Mouse (Mus musculus) midbrain, embryonic 11.5 days (tissue): ENCODE data around the gene Tmem52b. TPM values are rescaled to one million over a fixed set of nuclear protein-coding genes. Genes with fewer than 3 reads are reported as not detected.
A peak's percentile ranks its signal among the peaks of the same experiment; 100 is the strongest.

Source experiments
- ATAC-seq: fragments of 200-750 bp; cut with Nextera tagmentation; 2 replicates; pipeline ENCODE4 v1.8.0; 2017; ENCODE audit warnings: moderate TSS enrichment, moderate library complexity; ENCODE audit not compliant: low FRiP score
- DNase-seq: peaks from one replicate; pipeline ENCODE4 v3.0.0; 2015; ENCODE audit warnings: low spot score; ENCODE audit errors: missing footprints
- H3K27ac ChIP-seq: fragments of 300-500 bp; sonication (generic); 2 replicates; pipeline ENCODE4 v1.5.1; 2014; ENCODE audit warnings: low read depth, low read length
- H3K27me3 ChIP-seq: fragments of 300-500 bp; sonication (generic); 2 replicates; pipeline ENCODE4 v1.6.1; 2014; ENCODE audit warnings: mild to moderate bottlenecking, low read length, moderate library complexity, mixed read lengths; ENCODE audit not compliant: control insufficient read depth, insufficient read depth
- H3K36me3 ChIP-seq: fragments of 300-500 bp; sonication (generic); 2 replicates; pipeline ENCODE4 v1.6.1; 2014; ENCODE audit warnings: mild to moderate bottlenecking, low read length, moderate library complexity, mixed read lengths; ENCODE audit not compliant: control insufficient read depth, insufficient read depth
- H3K4me1 ChIP-seq: fragments of 300-500 bp; sonication (generic); 2 replicates; pipeline ENCODE4 v1.6.1; 2014; ENCODE audit warnings: low read length; ENCODE audit not compliant: control insufficient read depth, insufficient read depth
- H3K4me2 ChIP-seq: fragments of 300-500 bp; sonication (generic); 2 replicates; pipeline ENCODE4 v1.6.1; 2014; ENCODE audit warnings: mild to moderate bottlenecking, moderate library complexity
- H3K4me3 ChIP-seq: fragments of 300-500 bp; sonication (generic); 2 replicates; pipeline ENCODE4 v1.5.1; 2014; ENCODE audit warnings: low read depth, low read length
- H3K9ac ChIP-seq: fragments of 300-500 bp; sonication (generic); 2 replicates; pipeline ENCODE4 v1.6.1; 2014; ENCODE audit warnings: low read length
- H3K9me3 ChIP-seq: fragments of 300-500 bp; sonication (generic); 2 replicates; pipeline ENCODE4 v1.6.1; 2016; ENCODE audit warnings: low read length; ENCODE audit not compliant: control insufficient read depth
- WGBS: fragments of 180-500 bp; shearing (Covaris S2); extraction: QIAGEN DNeasy Blood & Tissue Kit; methylation state at CpG from one replicate; pipeline ENCODE4 v1.1.7; 2014; 5-methylcytosine and 5-hydroxymethylcytosine counted together
- polyA plus RNA-seq: library from polyadenylated mRNA; unstranded; fragments of >200 nt; fragmentation: Nextera tagmentation; extraction: Ambion mirVana; gene quantifications from 2 replicates; pipeline ENCODE4 v1.2.1, GENCODE M21; 2014

Tmem52b gene
- polyA plus RNA-seq, 1 experiment from 2014 or later: not detected

GRCm38 (mm10) chr6:129526069-129526468 is 13.7 kb downstream of the Tmem52b start:
- H3K4me3 ChIP-seq: no peak overlapping the region
- no peak overlapping the region for H3K4me2 ChIP-seq
- DNase-seq: no peak
- H3K4me1 ChIP-seq: no peaks in the 10 kb centered on the region
- no peak for ATAC-seq
- H3K36me3 ChIP-seq: no peaks in the 10 kb centered on the region
- no peak overlapping the region for H3K27ac ChIP-seq
- H3K27me3 ChIP-seq: no peaks in the 10 kb centered on the region
- H3K9ac ChIP-seq: no peak overlapping the region
- H3K9me3 ChIP-seq: no peaks in the 10 kb centered on the region

GRCm38 (mm10) chr6:129527416-129527815 is 15.1 kb downstream of the Tmem52b start:
- Histone ChIP-seq H3K4me2 (no peak overlapping the region), H3K9me3 (no peaks in the 10 kb centered on the region), H3K4me1 (no peaks in the 10 kb centered on the region), H3K4me3 (no peak overlapping the region), H3K36me3 (no peaks in the 10 kb centered on the region), H3K9ac (no peak overlapping the region), H3K27me3 (no peaks in the 10 kb centered on the region), H3K27ac (no peak overlapping the region)
- DNase-seq (no peak), ATAC-seq (no peak)
- 90% methylated on average over 2 of the region's 2 CpGs for WGBS

- no peak overlapping the region for H3K27ac ChIP-seq
- ATAC-seq (no peak), DNase-seq (no peak)
- no peak overlapping the region for H3K4me2 ChIP-seq
- no peak overlapping the region for H3K9ac ChIP-seq
- H3K4me1 ChIP-seq: no peaks in the 10 kb centered on the region; the same call in 1 of the 2 replicates
- H3K9me3 ChIP-seq: no peaks in the 10 kb centered on the region
- 71% methylated on average over 1 of the region's 1 CpGs for WGBS
- no peaks in the 10 kb centered on the region for H3K36me3 ChIP-seq
- H3K4me3 ChIP-seq: no peak overlapping the region
- no peaks in the 10 kb centered on the region for H3K27me3 ChIP-seq
Observed at GRCm38 (mm10) chr6:129529605-129530004, 17.2 kb downstream of the Tmem52b start.

- no peak overlapping the region for H3K27ac ChIP-seq
- H3K9ac ChIP-seq: no peak overlapping the region
- no peaks in the 10 kb centered on the region for H3K36me3 ChIP-seq
- no peaks in the 10 kb centered on the region for H3K27me3 ChIP-seq
- H3K4me2 ChIP-seq: no peak overlapping the region
- ATAC-seq (no peak), DNase-seq (no peak)
- H3K4me3 ChIP-seq: no peak overlapping the region
- no peaks in the 10 kb centered on the region for H3K9me3 ChIP-seq
- H3K4me1 ChIP-seq: peaks cover 5% of the 10 kb centered on the region; the same call in 1 of the 2 replicates
Observed at GRCm38 (mm10) chr6:129530261-129530660, 17.9 kb downstream of the Tmem52b start.

GRCm38 (mm10) chr6:129532556-129532941 is 20.2 kb downstream of the Tmem52b start:
- peak overlapping the region; percentile 76; the same call in 1 of the 2 replicates for H3K9ac ChIP-seq
- peak overlapping the region; percentile 56 for H3K4me2 ChIP-seq
- H3K36me3 ChIP-seq: no peaks in the 10 kb centered on the region
- H3K4me3 ChIP-seq: peak overlapping the region; percentile 74
- H3K27me3 ChIP-seq: no peaks in the 10 kb centered on the region
- H3K9me3 ChIP-seq: no peaks in the 10 kb centered on the region
- H3K4me1 ChIP-seq: peaks cover 5% of the 10 kb centered on the region; the same call in 1 of the 2 replicates
- DNase-seq (peak; percentile 92), ATAC-seq (peak; percentile 38; the same call in 1 of the 2 replicates)
- whole genome bisulfite sequencing: 34% methylated on average over 7 of the region's 7 CpGs
- no peak overlapping the region for H3K27ac ChIP-seq

GRCm38 (mm10) chr6:129532942-129533860 is 20.8 kb downstream of the Tmem52b start, which contains the start of gene Gabarapl1:
TSS of gene Gabarapl1 (plus strand) at chr6:129533160.
- WGBS: under 1% methylated on average over 55 of the region's 55 CpGs
- Histone ChIP-seq H3K27me3 (no peaks in the 10 kb centered on the region), H3K36me3 (no peaks in the 10 kb centered on the region), H3K4me3 (peak within 1 kb of the TSS; percentile 74), H3K9ac (peak within 1 kb of the TSS; percentile 76), H3K4me1 (peaks cover 5% of the 10 kb centered on the region; the same call in 1 of the 2 replicates), H3K4me2 (peak within 1 kb of the TSS; percentile 56), H3K27ac (peak within 1 kb of the TSS; percentile 10; the same call in 1 of the 2 replicates), H3K9me3 (no peaks in the 10 kb centered on the region)
- DNase-seq (peak; percentile 96), ATAC-seq (peak; percentile 89)

- Histone ChIP-seq H3K27me3 (no peaks in the 10 kb centered on the region), H3K4me1 (peaks cover 5% of the 10 kb centered on the region; the same call in 1 of the 2 replicates), H3K27ac (no peak overlapping the region), H3K36me3 (no peaks in the 10 kb centered on the region; the same call in 1 of the 2 replicates), H3K4me2 (peak overlapping the region; percentile 56), H3K4me3 (peak overlapping the region; percentile 74), H3K9ac (peak overlapping the region; percentile 76), H3K9me3 (no peaks in the 10 kb centered on the region)
- 14% methylated on average over 9 of the region's 9 CpGs for WGBS
- peak; percentile 57 for ATAC-seq
- peak; percentile 89 for DNase-seq
Observed at GRCm38 (mm10) chr6:129534057-129534456, 21.7 kb downstream of the Tmem52b start.

GRCm38 (mm10) chr6:129534627-129535190 is 22.4 kb downstream of the Tmem52b start:
- Histone ChIP-seq H3K4me2 (peak overlapping the region; percentile 56), H3K36me3 (no peaks in the 10 kb centered on the region; the same call in 1 of the 2 replicates), H3K27ac (no peak overlapping the region), H3K4me3 (peak overlapping the region; percentile 74), H3K27me3 (no peaks in the 10 kb centered on the region), H3K9ac (peak overlapping the region; percentile 76; the same call in 1 of the 2 replicates), H3K4me1 (peaks cover 5% of the 10 kb centered on the region; the same call in 1 of the 2 replicates), H3K9me3 (no peaks in the 10 kb centered on the region)
- no peak for ATAC-seq
- no peak for DNase-seq
- WGBS: 61% methylated on average over 4 of the region's 4 CpGs

- Histone ChIP-seq H3K27ac (no peak overlapping the region), H3K4me1 (peaks cover 5% of the 10 kb centered on the region; the same call in 1 of the 2 replicates), H3K9ac (no peak overlapping the region), H3K4me2 (no peak overlapping the region; the same call in 1 of the 2 replicates), H3K4me3 (no peak overlapping the region), H3K27me3 (no peaks in the 10 kb centered on the region), H3K36me3 (no peaks in the 10 kb centered on the region; the same call in 1 of the 2 replicates), H3K9me3 (no peaks in the 10 kb centered on the region)
- ATAC-seq: no peak
- DNase-seq: no peak
- 89% methylated on average over 4 of the region's 4 CpGs for WGBS
Observed at GRCm38 (mm10) chr6:129535723-129536122, 23.4 kb downstream of the Tmem52b start.
